Mouse (Mus musculus) midbrain, embryonic 16.5 days (tissue): ENCODE data around the gene Szt2. TPM values are rescaled to one million over a fixed set of nuclear protein-coding genes. Genes with fewer than 3 reads are reported as not detected.

ENCODE experiments used
- ATAC-seq: fragments of 200-750 bp; cut with Nextera tagmentation; 2 replicates; pipeline ENCODE4 v1.8.0; 2017; ENCODE audit warnings: moderate TSS enrichment
- H3K27ac ChIP-seq: fragments of 300-500 bp; sonication (generic); 2 replicates; pipeline ENCODE4 v1.5.1; 2014; ENCODE audit warnings: mild to moderate bottlenecking, low read length, mixed read lengths
- H3K27me3 ChIP-seq: fragments of 300-500 bp; sonication (generic); 2 replicates; pipeline ENCODE4 v1.6.1; 2014; ENCODE audit warnings: low read depth, low read length, mixed read lengths; ENCODE audit not compliant: control insufficient read depth, insufficient read depth
- H3K36me3 ChIP-seq: fragments of 300-500 bp; sonication (generic); 2 replicates; pipeline ENCODE4 v1.6.1; 2014; ENCODE audit warnings: mild to moderate bottlenecking, low read length, moderate library complexity, mixed read lengths; ENCODE audit not compliant: control insufficient read depth, insufficient read depth
- H3K4me1 ChIP-seq: fragments of 300-500 bp; sonication (generic); 2 replicates; pipeline ENCODE4 v1.6.1; 2014; ENCODE audit warnings: mild to moderate bottlenecking, low read length, mixed read lengths; ENCODE audit not compliant: control insufficient read depth, insufficient read depth
- H3K4me2 ChIP-seq: fragments of 300-500 bp; sonication (generic); 2 replicates; pipeline ENCODE4 v1.6.1; 2014; ENCODE audit warnings: mild to moderate bottlenecking, low read length, mixed read lengths
- H3K4me3 ChIP-seq: fragments of 300-500 bp; sonication (generic); 2 replicates; pipeline ENCODE4 v1.5.1; 2014; ENCODE audit warnings: low read depth, mild to moderate bottlenecking, low read length, moderate library complexity, mixed read lengths
- H3K9ac ChIP-seq: fragments of 300-500 bp; sonication (generic); 2 replicates; pipeline ENCODE4 v1.6.1; 2014; ENCODE audit warnings: low read depth, low read length, mixed read lengths
- H3K9me3 ChIP-seq: fragments of 300-500 bp; sonication (generic); replicated peaks from 2 replicates; pipeline ENCODE4 v1.6.1; 2014; ENCODE audit warnings: mild to moderate bottlenecking, low read length, mixed read lengths; ENCODE audit not compliant: control insufficient read depth, poor library complexity, severe bottlenecking
- WGBS: fragments of 180-500 bp; shearing (Covaris S2); extraction: QIAGEN DNeasy Blood & Tissue Kit; methylation state at CpG from one replicate; pipeline ENCODE4 v1.1.7; 2014; 5-methylcytosine and 5-hydroxymethylcytosine counted together
- polyA plus RNA-seq: library from polyadenylated mRNA; unstranded; fragments of >200 nt; fragmentation: Nextera tagmentation; extraction: Ambion mirVana; gene quantifications from 2 replicates; pipeline ENCODE4 v1.2.1, GENCODE M21; 2015

Szt2 gene
- polyA plus RNA-seq, 1 experiment from 2014 or later, result 8.7 TPM

GRCm38 (mm10) chr4:118416329-118416728, 7.3 kb upstream of the Szt2 start:
- ATAC-seq, result no peak
- no peaks in the 10 kb centered on the region for H3K4me1 ChIP-seq
- no peak overlapping the region for H3K27ac ChIP-seq
- H3K4me3 ChIP-seq, result no peak overlapping the region
- H3K4me2 ChIP-seq, result no peak overlapping the region
- no peaks in the 10 kb centered on the region for H3K27me3 ChIP-seq
- H3K9ac ChIP-seq, result no peak overlapping the region
- H3K36me3 ChIP-seq, result peaks cover 36% of the 10 kb centered on the region
- no peaks in the 10 kb centered on the region for H3K9me3 ChIP-seq
- 94% methylated on average over 5 of the region's 5 CpGs for WGBS

DNA sequence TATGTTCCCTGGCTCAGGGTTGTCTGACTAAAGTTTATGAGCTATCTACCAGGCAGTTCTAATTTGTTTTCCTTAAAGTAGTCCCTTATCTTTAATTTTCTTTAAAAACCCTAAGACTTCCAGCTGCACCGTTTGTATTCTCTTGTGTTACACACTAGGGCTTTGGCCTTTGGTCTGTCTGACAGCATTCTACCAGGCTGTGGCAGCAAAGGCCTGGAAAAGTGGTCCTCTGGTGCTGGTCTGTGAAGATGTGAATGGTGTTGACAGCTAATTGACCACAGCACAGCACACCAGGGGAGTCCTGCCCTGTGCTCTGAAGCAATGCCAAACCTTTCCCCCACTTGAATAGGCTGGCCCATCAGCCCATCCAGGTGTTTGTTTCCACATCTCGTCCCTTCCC, 6.7 kb upstream of the Szt2 start:
- Histone ChIP-seq H3K9ac (no peak overlapping the region), H3K36me3 (peaks cover 36% of the 10 kb centered on the region)

GRCm38 (mm10) chr4:118413553-118413952, 4.5 kb upstream of the Szt2 start:
- H3K4me1 ChIP-seq, result peaks cover 10% of the 10 kb centered on the region
- H3K9ac ChIP-seq, result no peak overlapping the region
- H3K27me3 ChIP-seq, result no peaks in the 10 kb centered on the region
- 96% methylated on average over 5 of the region's 5 CpGs for WGBS
- no peaks in the 10 kb centered on the region for H3K9me3 ChIP-seq
- no peak overlapping the region for H3K27ac ChIP-seq
- H3K4me2 ChIP-seq, result no peak overlapping the region
- peaks cover 32% of the 10 kb centered on the region for H3K36me3 ChIP-seq
- no peak for ATAC-seq
- no peak overlapping the region for H3K4me3 ChIP-seq

More for the DNA sequence above, 6.7 kb upstream of the Szt2 start:
- H3K9me3 ChIP-seq, result no peaks in the 10 kb centered on the region
- H3K4me2 ChIP-seq, result no peak overlapping the region
- ATAC-seq, result no peak
- no peaks in the 10 kb centered on the region for H3K4me1 ChIP-seq
- H3K27ac ChIP-seq, result no peak overlapping the region
- H3K4me3 ChIP-seq, result no peak overlapping the region
- 97% methylated on average over 2 of the region's 2 CpGs for WGBS
- H3K27me3 ChIP-seq, result no peaks in the 10 kb centered on the region

GRCm38 (mm10) chr4:118410871-118411270, 1.8 kb upstream of the Szt2 start:
- H3K9ac ChIP-seq, result no peak overlapping the region
- H3K4me1 ChIP-seq, result peaks cover 18% of the 10 kb centered on the region
- no peak for ATAC-seq
- H3K27ac ChIP-seq, result no peak overlapping the region
- WGBS, result 97% methylated on average over 5 of the region's 5 CpGs
- no peaks in the 10 kb centered on the region for H3K27me3 ChIP-seq
- H3K4me2 ChIP-seq, result no peak overlapping the region
- peaks cover 23% of the 10 kb centered on the region for H3K36me3 ChIP-seq
- H3K4me3 ChIP-seq, result no peak overlapping the region
- no peaks in the 10 kb centered on the region for H3K9me3 ChIP-seq

DNA sequence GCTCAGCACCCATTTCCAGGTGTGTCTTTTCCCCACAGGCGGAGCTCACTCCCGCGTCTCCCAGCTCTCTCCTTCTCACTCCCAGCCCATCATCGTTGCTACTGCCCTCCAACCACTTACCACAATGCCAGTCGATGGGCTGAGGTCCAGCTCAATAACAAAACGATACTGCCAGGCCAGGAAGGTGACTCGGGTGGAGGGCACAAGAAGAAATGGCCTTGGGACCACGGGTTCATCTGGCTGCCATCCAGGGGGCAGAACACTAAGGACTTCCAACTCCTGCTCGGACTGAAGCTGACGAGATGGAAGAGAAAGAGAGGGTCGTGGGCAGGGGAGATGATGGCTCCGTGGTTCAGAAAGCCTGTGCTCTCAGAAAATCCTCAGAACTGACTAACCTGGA, 6.4 kb downstream of the Szt2 start:
- Histone ChIP-seq H3K27ac (no peak overlapping the region), H3K9me3 (no peaks in the 10 kb centered on the region), H3K9ac (no peak overlapping the region), H3K4me2 (no peak overlapping the region), H3K36me3 (peaks cover 44% of the 10 kb centered on the region), H3K27me3 (no peaks in the 10 kb centered on the region), H3K4me3 (no peak overlapping the region), H3K4me1 (peaks cover under 1% of the 10 kb centered on the region; the same call in 1 of the 2 replicates)
- 91% methylated on average over 12 of the region's 12 CpGs for WGBS
- no peak for ATAC-seq

- WGBS, result 97% methylated on average over 5 of the region's 5 CpGs
- Histone ChIP-seq H3K9me3 (no peaks in the 10 kb centered on the region), H3K27me3 (no peaks in the 10 kb centered on the region), H3K4me3 (no peak overlapping the region), H3K4me1 (no peaks in the 10 kb centered on the region), H3K4me2 (no peak overlapping the region), H3K9ac (no peak overlapping the region), H3K36me3 (peaks cover 47% of the 10 kb centered on the region), H3K27ac (no peak overlapping the region)
- no peak for ATAC-seq
Measured at GRCm38 (mm10) chr4:118401918-118402317, 7.2 kb downstream of the Szt2 start.

GRCm38 (mm10) chr4:118401421-118401820, 7.7 kb downstream of the Szt2 start:
- Histone ChIP-seq H3K27me3 (no peaks in the 10 kb centered on the region), H3K4me3 (no peak overlapping the region), H3K9me3 (no peaks in the 10 kb centered on the region), H3K4me1 (no peaks in the 10 kb centered on the region), H3K4me2 (no peak overlapping the region), H3K36me3 (peaks cover 52% of the 10 kb centered on the region), H3K27ac (no peak overlapping the region), H3K9ac (no peak overlapping the region)
- no peak for ATAC-seq
- WGBS, result 99% methylated on average over 3 of the region's 3 CpGs

- H3K4me3 ChIP-seq, result no peak overlapping the region
- no peaks in the 10 kb centered on the region for H3K4me1 ChIP-seq
- ATAC-seq, result no peak
- H3K9me3 ChIP-seq, result no peaks in the 10 kb centered on the region
- 95% methylated on average over 6 of the region's 6 CpGs for WGBS
- H3K9ac ChIP-seq, result no peak overlapping the region
- H3K4me2 ChIP-seq, result no peak overlapping the region
- peaks cover 65% of the 10 kb centered on the region for H3K36me3 ChIP-seq
- H3K27ac ChIP-seq, result no peak overlapping the region
- no peaks in the 10 kb centered on the region for H3K27me3 ChIP-seq
Measured at GRCm38 (mm10) chr4:118398400-118398799, 10.7 kb downstream of the Szt2 start.

DNA sequence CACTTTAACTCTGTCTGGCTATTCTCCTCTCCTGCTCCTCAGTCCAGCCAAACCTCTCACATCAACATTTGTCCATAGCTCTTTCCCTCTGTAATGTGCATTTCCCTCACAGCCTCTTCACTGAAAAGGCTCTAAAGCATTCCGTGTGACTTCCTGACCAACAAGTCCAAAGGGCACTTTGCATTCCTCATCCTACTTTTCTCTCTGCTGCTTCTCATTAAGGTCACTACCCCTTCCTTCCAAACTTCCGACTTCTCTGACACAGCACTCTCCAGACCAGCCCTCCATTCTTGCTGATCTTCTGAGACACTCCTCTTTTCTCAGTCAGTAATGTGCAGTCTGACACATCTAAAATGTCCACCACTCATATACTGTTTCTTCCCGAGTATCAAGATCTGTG, 12.6 kb downstream of the Szt2 start:
- no peak overlapping the region for H3K4me3 ChIP-seq
- H3K36me3 ChIP-seq, result peaks cover 61% of the 10 kb centered on the region
- H3K27me3 ChIP-seq, result no peaks in the 10 kb centered on the region
- no peak overlapping the region for H3K27ac ChIP-seq
- 79% methylated on average over 3 of the region's 3 CpGs for WGBS
- H3K9ac ChIP-seq, result no peak overlapping the region
- ATAC-seq, result no peak
- H3K4me1 ChIP-seq, result no peaks in the 10 kb centered on the region
- no peaks in the 10 kb centered on the region for H3K9me3 ChIP-seq
- no peak overlapping the region for H3K4me2 ChIP-seq

GRCm38 (mm10) chr4:118395289-118395688, 13.8 kb downstream of the Szt2 start:
- no peak overlapping the region for H3K9ac ChIP-seq
- H3K27ac ChIP-seq, result no peak overlapping the region
- no peaks in the 10 kb centered on the region for H3K27me3 ChIP-seq
- no peaks in the 10 kb centered on the region for H3K9me3 ChIP-seq
- no peaks in the 10 kb centered on the region for H3K4me1 ChIP-seq
- no peak overlapping the region for H3K4me3 ChIP-seq
- no peak overlapping the region for H3K4me2 ChIP-seq
- ATAC-seq, result no peak
- peaks cover 57% of the 10 kb centered on the region for H3K36me3 ChIP-seq
- WGBS, result 94% methylated on average over 4 of the region's 4 CpGs
